Mouse (Mus musculus) G1E-ER4 (cell line): Measurements from ENCODE around the gene Gabpa. TPM values are rescaled to one million over a fixed set of nuclear protein-coding genes. Genes with fewer than 3 reads are reported as not detected.

Source experiments
- GATA1 ChIP-seq: IDR thresholded peaks from one replicate; pipeline ENCODE4 v1.8.0; 2012; ENCODE audit warnings: low read length, inconsistent platforms
- polyA plus RNA-seq: library from polyadenylated mRNA; stranded (reverse); fragments of >175 nt; gene quantifications from 2 replicates; pipeline ENCODE4 v1.2.3, GENCODE M21; 2012

Gabpa gene
- polyA plus RNA-seq = 3.4 and 4.7 TPM in 2 replicates

DNA sequence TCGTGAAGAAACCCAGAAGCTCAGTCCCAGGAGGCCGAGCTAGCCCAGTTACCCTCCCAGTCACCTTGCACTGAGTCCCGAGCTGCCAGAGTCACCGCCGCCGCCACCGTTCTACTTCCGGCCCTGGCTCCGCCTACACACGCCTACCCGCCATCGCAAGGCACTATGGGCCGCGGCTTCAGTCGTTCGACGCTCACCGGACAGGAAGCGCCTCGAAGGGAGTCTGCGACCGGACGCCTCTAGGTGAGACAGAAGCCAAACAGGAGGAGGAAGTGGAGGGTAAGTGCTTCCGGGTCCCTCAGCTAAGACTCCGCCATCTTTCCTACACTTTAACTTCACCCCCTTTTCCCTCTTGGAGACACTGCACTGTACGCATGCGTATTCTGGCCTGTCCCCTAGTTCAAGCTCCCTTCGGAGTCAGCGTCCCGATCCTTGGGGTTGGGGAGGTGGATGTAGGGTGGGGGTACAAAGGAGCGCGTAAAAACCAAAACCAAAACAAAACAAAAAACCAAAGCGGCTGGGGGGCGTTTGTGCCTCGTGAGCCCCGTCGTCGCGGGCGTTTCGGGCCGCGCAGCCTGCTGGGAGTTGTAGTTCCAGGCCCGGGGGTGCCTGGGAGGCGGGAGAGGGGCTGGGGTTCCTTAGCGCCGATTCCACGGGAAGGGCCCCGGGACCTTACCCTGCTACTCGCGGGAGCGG lies at the start of gene Gabpa:
Gene Gabpa, plus strand, starts transcription at position 181 of the 696 bp plus-strand sequence.
- no peak for TF ChIP-seq GATA1

GRCm38 (mm10) chr16:84784966-84785365 lies 49.8 kb upstream of the Gabpa start:
- TF ChIP-seq GATA1 = no peak

GRCm38 (mm10) chr16:84790595-84791165 lies 44.0 kb upstream of the Gabpa start:
- TF ChIP-seq GATA1 = no peak

DNA sequence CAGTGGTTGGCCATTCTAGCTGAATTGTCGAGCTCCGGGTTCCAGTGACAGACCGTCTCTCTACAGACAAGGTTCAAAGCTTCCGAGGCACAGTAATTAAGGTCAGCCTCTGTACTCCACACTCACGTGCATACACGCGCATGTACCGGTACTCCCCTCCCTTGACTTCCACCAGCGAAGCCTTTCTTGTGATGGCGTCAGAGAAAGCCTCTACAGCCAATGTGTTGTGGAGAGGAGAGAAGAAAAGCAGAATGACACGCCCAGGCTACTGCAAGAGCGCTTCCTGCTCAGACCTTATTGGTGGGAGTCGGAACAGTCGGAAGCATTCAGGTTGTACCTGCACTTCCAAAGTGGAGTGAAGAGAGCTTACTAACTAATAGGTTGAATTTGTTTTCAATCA lies 41.3 kb upstream of the Gabpa start:
- no peak for TF ChIP-seq GATA1

GRCm38 (mm10) chr16:84795337-84795736 lies 39.4 kb upstream of the Gabpa start:
- no peak for TF ChIP-seq GATA1

DNA sequence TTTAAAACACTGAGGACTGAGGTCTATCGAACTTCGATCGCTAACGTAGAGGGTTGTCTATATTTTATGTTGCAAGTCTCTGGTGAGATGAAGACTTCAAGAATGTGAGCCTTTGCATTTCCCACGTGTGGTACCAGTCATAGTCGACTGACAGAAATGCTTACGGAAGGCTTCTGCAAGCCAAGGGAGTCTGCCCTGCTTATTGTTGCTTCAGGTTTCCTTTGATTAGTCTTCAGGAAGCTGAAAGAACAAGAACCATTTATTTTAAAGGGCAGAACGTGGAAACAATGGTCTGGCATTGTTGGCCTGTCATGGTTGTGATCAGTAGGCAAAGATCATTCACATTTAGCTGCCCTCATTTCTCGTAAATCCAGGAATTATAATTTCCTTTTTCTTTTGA lies 38.0 kb upstream of the Gabpa start:
- no peak for TF ChIP-seq GATA1

GRCm38 (mm10) chr16:84800038-84800437 lies 34.7 kb upstream of the Gabpa start:
- TF ChIP-seq GATA1 = no peak

DNA sequence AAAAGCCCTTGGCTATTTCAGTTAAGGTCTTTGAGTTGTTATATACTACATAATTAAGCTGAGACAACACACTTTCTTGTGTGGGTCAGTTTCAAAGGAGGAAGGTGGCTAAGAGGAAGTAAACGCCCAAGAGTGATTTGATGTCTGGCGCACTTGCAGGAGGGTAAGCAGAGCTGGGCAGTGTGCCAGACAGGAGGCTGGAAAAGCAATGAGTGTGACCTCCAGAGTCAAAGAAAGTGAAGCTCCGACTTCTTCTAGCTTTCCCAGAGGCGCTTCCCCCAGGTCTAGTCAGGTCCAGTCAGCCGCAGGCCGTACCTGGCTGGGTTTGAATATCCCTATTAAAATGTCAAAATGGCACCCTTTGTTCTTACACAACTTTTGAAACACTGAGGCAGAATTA lies 32.5 kb upstream of the Gabpa start:
- no peak for TF ChIP-seq GATA1

DNA sequence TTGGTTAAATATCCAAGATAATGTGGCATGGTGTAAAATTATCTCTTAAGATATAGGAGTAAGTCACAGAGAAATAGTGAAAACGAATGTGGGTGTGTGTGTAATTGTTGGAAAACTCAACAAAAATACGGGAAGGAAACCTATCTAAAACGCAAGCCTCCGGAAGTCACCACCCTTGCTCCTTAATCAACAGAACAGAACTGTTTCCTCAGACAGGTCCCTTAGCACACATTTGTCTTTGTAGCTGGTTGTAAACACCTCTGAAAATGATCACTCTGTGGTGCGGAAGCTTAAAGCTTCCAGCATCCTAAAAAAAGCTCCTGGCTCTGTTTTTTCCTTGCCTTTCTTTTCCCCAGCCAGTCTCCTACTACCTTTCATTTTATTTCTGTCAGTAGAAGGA lies 29.9 kb upstream of the Gabpa start:
- TF ChIP-seq GATA1 = no peak

GRCm38 (mm10) chr16:84806175-84806574 lies 28.6 kb upstream of the Gabpa start:
- TF ChIP-seq GATA1 = no peak

DNA sequence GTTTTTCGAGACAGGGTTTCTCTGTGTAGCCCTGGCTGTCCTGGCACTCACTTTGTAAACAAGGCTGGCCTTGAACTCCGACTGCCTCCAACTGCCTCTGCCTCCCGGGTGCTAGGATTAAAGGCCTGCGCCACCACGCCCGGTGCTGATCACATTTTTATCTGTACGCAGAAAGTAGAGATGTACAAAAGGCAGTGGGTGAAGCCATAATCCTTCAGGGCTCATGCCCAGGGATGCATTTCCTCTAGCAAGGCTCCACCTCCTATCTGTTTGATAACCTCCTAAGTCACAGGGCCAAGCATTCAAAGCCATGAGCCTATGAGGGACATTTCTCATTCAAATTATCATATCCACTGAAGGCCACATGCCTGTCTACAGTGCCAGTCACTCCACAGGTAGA lies 26.9 kb upstream of the Gabpa start:
- no peak for TF ChIP-seq GATA1

- no peak for TF ChIP-seq GATA1
Measured at GRCm38 (mm10) chr16:84810254-84810653, 24.5 kb upstream of the Gabpa start.

DNA sequence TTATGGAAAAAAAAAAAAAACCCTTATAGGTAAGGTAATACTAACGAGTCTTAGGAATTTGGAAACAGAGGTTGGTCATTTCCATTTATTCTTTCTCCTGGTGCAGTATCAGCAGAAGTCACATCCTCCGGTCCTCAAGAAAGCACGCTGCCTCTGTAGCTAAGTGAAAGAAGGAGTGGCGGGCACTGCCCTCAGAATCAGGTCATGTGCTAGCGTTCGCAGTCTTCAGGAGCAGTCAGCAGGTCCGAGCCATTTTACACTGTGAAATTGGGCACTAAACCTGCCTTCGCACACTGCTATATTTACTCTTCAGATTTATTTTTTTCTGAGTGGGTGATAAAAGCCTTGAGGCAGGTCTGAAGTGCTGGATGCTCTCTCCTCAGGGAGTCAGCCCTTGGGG lies 20.9 kb upstream of the Gabpa start:
- TF ChIP-seq GATA1 = no peak

- TF ChIP-seq GATA1 = no peak
Measured at GRCm38 (mm10) chr16:84814511-84814910, 20.2 kb upstream of the Gabpa start.

DNA sequence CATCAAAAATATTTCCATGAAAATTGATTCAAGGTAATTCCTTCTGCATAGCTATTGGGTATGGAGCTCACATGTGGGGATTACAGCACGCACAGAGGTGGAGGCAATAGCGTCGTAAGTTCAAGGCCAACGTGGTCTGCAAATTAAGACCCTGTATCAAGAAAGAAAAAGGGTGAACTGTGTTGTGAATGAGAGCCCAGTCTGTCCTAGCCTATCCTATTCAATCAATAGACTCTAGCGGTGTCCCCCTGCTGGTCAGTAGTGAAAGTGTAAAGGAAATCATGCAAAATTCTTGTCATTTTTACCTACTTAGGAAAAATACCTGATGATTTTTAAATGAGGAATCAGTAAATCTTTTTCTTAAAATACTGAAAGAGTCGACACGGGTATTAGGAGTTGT lies 17.3 kb upstream of the Gabpa start:
- TF ChIP-seq GATA1 = no peak

DNA sequence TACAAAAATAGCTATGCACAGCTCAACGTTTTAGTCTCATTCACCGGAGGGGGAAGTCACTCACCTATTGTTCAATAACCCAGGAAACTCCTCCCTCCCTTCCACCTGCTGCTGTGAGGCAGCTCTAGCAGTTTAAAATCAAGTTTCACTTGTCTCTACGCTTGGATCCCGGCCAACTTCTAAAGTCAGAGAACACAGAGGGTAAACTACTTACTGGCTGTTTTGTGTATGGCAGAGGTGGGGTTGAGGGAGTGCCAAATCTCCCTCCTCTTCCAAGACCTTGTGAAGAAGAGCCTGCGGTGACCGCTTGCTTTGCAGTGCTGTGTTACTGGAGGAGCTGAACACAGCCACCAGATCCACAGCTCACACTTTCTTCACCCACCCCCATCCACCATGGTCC lies 9.7 kb upstream of the Gabpa start:
- TF ChIP-seq GATA1 = no peak

- TF ChIP-seq GATA1 = no peak
Measured at GRCm38 (mm10) chr16:84831696-84832095, 3.0 kb upstream of the Gabpa start.
